In the genomic region with DNA sequence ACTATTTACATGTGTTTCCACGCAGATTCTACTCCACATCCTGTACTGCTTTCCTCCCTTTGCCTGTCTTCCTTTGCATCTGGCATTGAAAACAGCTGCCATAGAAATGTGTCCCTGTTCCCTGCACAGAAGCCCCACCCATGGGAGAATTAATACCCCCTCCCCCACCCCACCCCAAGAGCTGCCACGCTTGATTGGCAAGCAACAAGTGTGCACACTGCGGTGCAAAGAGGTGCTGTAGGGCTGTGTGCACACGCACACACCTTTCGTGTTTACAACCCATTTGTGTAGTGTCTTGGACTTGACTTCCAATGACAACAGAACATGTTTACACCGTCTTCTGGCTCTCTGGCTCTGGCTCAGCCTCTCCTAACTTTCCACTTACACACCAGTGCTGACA, we compare ENCODE assay signal across 18 mouse cellular contexts.
DNase-seq lines count a peak whose midpoint lies in the region; ATAC-seq and TF ChIP-seq lines count a peak whose summit lies in the region.
"Had no signal": no experiment of that assay in that cellular context is flagged by ENCODE, and none has a peak within 500 bp of the region (broad histone marks: within the 10 kb centered on the region; RNA-seq: fewer than 3 reads in every experiment).

No protein-coding gene starts in this region.

- no peaks in the 10 kb centered on the region for H3K9me3 ChIP-seq in intestine, embryonic 15.5 days
- H3K9me3 ChIP-seq in intestine, postnatal 0 days (ENCODE audit: control insufficient read depth): no peaks in the 10 kb centered on the region
- no peaks in the 10 kb centered on the region for H3K9me3 ChIP-seq in lung, embryonic 14.5 days (ENCODE audit: low read depth, low read length)
- H3K9me3 ChIP-seq: embryonic facial prominence, embryonic 12.5 days; forebrain, embryonic 12.5 days; heart, embryonic 13.5 days; hindbrain, embryonic 15.5 days had no signal

- no peak overlapping the region for H3K4me2 ChIP-seq in intestine, embryonic 15.5 days (replicated peaks)
- no peak overlapping the region for H3K4me2 ChIP-seq in intestine, postnatal 0 days (replicated peaks; ENCODE audit: low read depth)
- no peak overlapping the region for H3K4me2 ChIP-seq in lung, embryonic 14.5 days
- peak overlapping the region; percentile 44 for H3K4me2 ChIP-seq in myocyte (ENCODE audit: low read depth)
- H3K4me2 ChIP-seq: embryonic facial prominence, embryonic 12.5 days; forebrain, embryonic 12.5 days; heart, embryonic 13.5 days; hindbrain, embryonic 15.5 days had no signal

- 76% methylated on average over 6 of the region's 6 CpGs for WGBS in intestine, embryonic 15.5 days
- WGBS in intestine, postnatal 0 days: 63% methylated on average over 6 of the region's 6 CpGs
- WGBS in lung, embryonic 14.5 days: 64% methylated on average over 6 of the region's 6 CpGs

- no peak for DNase-seq in lung, embryonic 14.5 days
- DNase-seq in lung, postnatal 10 days: no peak
- no peak for DNase-seq in heart, postnatal 10 days
- DNase-seq: adrenal gland, adult 2 months; adrenal gland, postnatal 25 days; cerebellum, adult 2 months; cerebellum, postnatal 10 days; embryo, embryonic 11 days; gastrocnemius, postnatal 25 days had no signal

- H3K79me2 ChIP-seq in myocyte (ENCODE audit: control insufficient read depth, insufficient read depth): no peaks in the 10 kb centered on the region

- H3K4me1 ChIP-seq in intestine, embryonic 15.5 days (replicated peaks): no peaks in the 10 kb centered on the region
- H3K4me1 ChIP-seq in intestine, postnatal 0 days (replicated peaks; ENCODE audit: control insufficient read depth, insufficient read depth, low read length): no peaks in the 10 kb centered on the region
- H3K4me1 ChIP-seq in lung, embryonic 14.5 days (ENCODE audit: insufficient read depth): peaks cover 6% of the 10 kb centered on the region; the same call in 1 of the 2 replicates
- H3K4me1 ChIP-seq in cortical plate, adult 2 months (ENCODE audit: control insufficient read depth, insufficient read depth, low read length): peaks cover 3% of the 10 kb centered on the region; the same call in 1 of the 2 replicates

- ATAC-seq in intestine, embryonic 15.5 days: peak; percentile 31; the same call in 1 of the 2 replicates
- no peak for ATAC-seq in intestine, postnatal 0 days
- peak; percentile 14; the same call in 1 of the 2 replicates for ATAC-seq in lung, embryonic 14.5 days (ENCODE audit: insufficient read depth)
- ATAC-seq: forebrain, embryonic 16.5 days had no signal

- no peak overlapping the region for H3K4me3 ChIP-seq in intestine, embryonic 15.5 days (replicated peaks)
- H3K4me3 ChIP-seq in intestine, postnatal 0 days (ENCODE audit: low read depth, low read length): no peak overlapping the region
- H3K4me3 ChIP-seq in lung, embryonic 14.5 days (ENCODE audit: low read depth, low read length): no peak overlapping the region
- no peak overlapping the region for H3K4me3 ChIP-seq in cortical plate, adult 2 months (ENCODE audit: insufficient read depth, low read length)
- no peak overlapping the region for H3K4me3 ChIP-seq in myocyte
- H3K4me3 ChIP-seq: embryonic facial prominence, embryonic 12.5 days; forebrain, embryonic 12.5 days; heart, embryonic 13.5 days; hindbrain, embryonic 15.5 days had no signal

- H3K9ac ChIP-seq in intestine, embryonic 15.5 days: no peak overlapping the region
- no peak overlapping the region for H3K9ac ChIP-seq in intestine, postnatal 0 days (ENCODE audit: low read depth, low read length)
- no peak overlapping the region for H3K9ac ChIP-seq in lung, embryonic 14.5 days
- H3K9ac ChIP-seq: embryonic facial prominence, embryonic 12.5 days; forebrain, embryonic 12.5 days; heart, embryonic 13.5 days; hindbrain, embryonic 15.5 days had no signal

- H3ac ChIP-seq in myocyte (ENCODE audit: control insufficient read depth, insufficient read length): no peak overlapping the region

- no peak overlapping the region for H3K27ac ChIP-seq in intestine, embryonic 15.5 days
- H3K27ac ChIP-seq in intestine, postnatal 0 days (ENCODE audit: low read depth, low read length): no peak overlapping the region
- H3K27ac ChIP-seq in lung, embryonic 14.5 days (ENCODE audit: low read depth): no peak overlapping the region
- peak overlapping the region; percentile 65; the same call in 1 of the 2 replicates for H3K27ac ChIP-seq in cortical plate, adult 2 months (ENCODE audit: insufficient read depth, low read length)
- H3K27ac ChIP-seq: embryonic facial prominence, embryonic 12.5 days; forebrain, embryonic 12.5 days; heart, embryonic 13.5 days; hindbrain, embryonic 15.5 days had no signal

- H3K36me3 ChIP-seq in intestine, embryonic 15.5 days: no peaks in the 10 kb centered on the region
- H3K36me3 ChIP-seq in intestine, postnatal 0 days (ENCODE audit: control insufficient read depth, insufficient read depth): no peaks in the 10 kb centered on the region
- H3K36me3 ChIP-seq in lung, embryonic 14.5 days (ENCODE audit: insufficient read depth): no peaks in the 10 kb centered on the region
- H3K36me3 ChIP-seq in myocyte (ENCODE audit: control insufficient read depth, insufficient read depth): no peaks in the 10 kb centered on the region
- H3K36me3 ChIP-seq: embryonic facial prominence, embryonic 12.5 days; forebrain, embryonic 12.5 days; heart, embryonic 13.5 days; hindbrain, embryonic 15.5 days had no signal

- intact Hi-C loops in heart, postnatal 10 days (cut with DNase I): no loop called here

- no peak for TF ChIP-seq POLR2A in cortical plate, adult 2 months (IDR thresholded peaks at IDR 0.05; ENCODE audit: extremely low read depth, insufficient read depth, low read length)
- TF ChIP-seq POLR2A in myocyte (IDR thresholded peaks at IDR 0.05; ENCODE audit: insufficient read length, low read depth): no peak

- TF ChIP-seq CTCF in intestine, postnatal 0 days (IDR thresholded peaks at IDR 0.05; ENCODE audit: low read depth): no peak
- TF ChIP-seq CTCF in lung, embryonic 14.5 days (IDR thresholded peaks at IDR 0.05; ENCODE audit: low read depth): no peak
- TF ChIP-seq CTCF in cortical plate, adult 2 months (IDR thresholded peaks at IDR 0.05; ENCODE audit: extremely low read depth, insufficient read depth, low read length): no peak

- H3K27me3 ChIP-seq in intestine, embryonic 15.5 days (replicated peaks): no peaks in the 10 kb centered on the region
- H3K27me3 ChIP-seq in intestine, postnatal 0 days (replicated peaks; ENCODE audit: control insufficient read depth, insufficient read depth, low read length): no peaks in the 10 kb centered on the region
- no peaks in the 10 kb centered on the region for H3K27me3 ChIP-seq in lung, embryonic 14.5 days (ENCODE audit: insufficient read depth, low read length)
- no peaks in the 10 kb centered on the region for H3K27me3 ChIP-seq in myocyte (ENCODE audit: control insufficient read depth, insufficient read depth, insufficient read length)
- H3K27me3 ChIP-seq: embryonic facial prominence, embryonic 12.5 days; forebrain, embryonic 12.5 days; heart, embryonic 13.5 days; hindbrain, embryonic 15.5 days had no signal

TF ChIP-seq in myocyte, 11 proteins besides CTCF, POLR2A, EP300 and RAD21:
- TF ChIP-seq TCF12 (IDR thresholded peaks at IDR 0.05; ENCODE audit: insufficient read depth, poor library complexity, severe bottlenecking) (peak; percentile 3), MYOG (IDR thresholded peaks at IDR 0.05; ENCODE audit: control insufficient read depth in 1 of 3, insufficient read depth in 1 of 3, insufficient read length in 2 of 3, low read depth in 2 of 3) (peak in 1 of 3 experiments; percentile 58), MYOD1 (IDR thresholded peaks at IDR 0.05; ENCODE audit: control insufficient read depth in 1 of 3, insufficient read length in 2 of 3, low read depth in 2 of 3) (peak in 2 of 3 experiments; percentile 72 to 93), SRF (IDR thresholded peaks at IDR 0.05; ENCODE audit: control insufficient read depth, insufficient read length, low read depth) (no peak), CEBPB (IDR thresholded peaks at IDR 0.05; ENCODE audit: insufficient read depth, poor library complexity, severe bottlenecking) (no peak)
